Mouse (Mus musculus) liver, embryonic 12.5 days (tissue): ENCODE results near the gene Tomm40. TPM values are rescaled to one million over a fixed set of nuclear protein-coding genes. Genes with fewer than 3 reads are reported as not detected.

Source experiments
- ATAC-seq: fragments of 200-750 bp; cut with Nextera tagmentation; 2 replicates; pipeline ENCODE4 v1.8.0; 2017; ENCODE audit warnings: moderate number of reproducible peaks, mild to moderate bottlenecking, moderate library complexity
- H3K27ac ChIP-seq: fragments of 300-500 bp; sonication (generic); 2 replicates; pipeline ENCODE4 v1.5.1; 2016; ENCODE audit warnings: mild to moderate bottlenecking
- H3K27me3 ChIP-seq: fragments of 300-500 bp; sonication (generic); replicated peaks from 2 replicates; pipeline ENCODE4 v1.6.1; 2016; ENCODE audit warnings: mild to moderate bottlenecking, moderate library complexity
- H3K36me3 ChIP-seq: fragments of 300-500 bp; sonication (generic); 2 replicates; pipeline ENCODE4 v1.6.1; 2016; ENCODE audit warnings: mild to moderate bottlenecking, moderate library complexity
- H3K4me1 ChIP-seq: fragments of 300-500 bp; sonication (generic); 2 replicates; pipeline ENCODE4 v1.6.1; 2016
- H3K4me2 ChIP-seq: fragments of 300-500 bp; sonication (generic); 2 replicates; pipeline ENCODE4 v1.6.1; 2016; ENCODE audit warnings: mild to moderate bottlenecking, moderate library complexity
- H3K4me3 ChIP-seq: fragments of 300-500 bp; sonication (generic); 2 replicates; pipeline ENCODE4 v1.5.1; 2016; ENCODE audit warnings: mild to moderate bottlenecking, moderate library complexity
- H3K9ac ChIP-seq: fragments of 300-500 bp; sonication (generic); 2 replicates; pipeline ENCODE4 v1.6.1; 2016; ENCODE audit warnings: mild to moderate bottlenecking, moderate library complexity
- H3K9me3 ChIP-seq: fragments of 300-500 bp; sonication (generic); replicated peaks from 2 replicates; pipeline ENCODE4 v1.6.1; 2016; ENCODE audit warnings: mild to moderate bottlenecking, moderate library complexity
- WGBS: fragments of 180-500 bp; shearing (Covaris S2); methylation state at CpG from one replicate; pipeline ENCODE4 v1.1.7; 2016; ENCODE audit not compliant: insufficient replicate concordance; 5-methylcytosine and 5-hydroxymethylcytosine counted together
- polyA plus RNA-seq: library from polyadenylated mRNA; unstranded; fragments of >200 nt; fragmentation: Nextera tagmentation; extraction: Ambion mirVana; gene quantifications from 2 replicates; pipeline ENCODE4 v1.2.1, GENCODE M21; 2016

Gene Tomm40
- polyA plus RNA-seq, 1 experiment from 2014 or later, result 207 TPM

- Histone ChIP-seq H3K4me2 (0 out of 2 replicates have a peak overlapping the region, but pooled peaks have one; percentile 84), H3K4me1 (peaks cover 38% of the 10 kb centered on the region), H3K4me3 (no peak overlapping the region), H3K27ac (no peak overlapping the region), H3K9ac (no peak overlapping the region), H3K36me3 (peaks cover 49% of the 10 kb centered on the region), H3K27me3 (no peaks in the 10 kb centered on the region), H3K9me3 (no peaks in the 10 kb centered on the region; the same call in 1 of the 2 replicates)
- 54% methylated on average over 4 of the region's 4 CpGs for WGBS
- ATAC-seq, result no peak
Observed at GRCm38 (mm10) chr7:19717346-19717745, 2.1 kb upstream of the Tomm40 start.

- peak overlapping the region; percentile 84 for H3K4me2 ChIP-seq
- 86% methylated on average over 2 of the region's 2 CpGs for WGBS
- H3K27me3 ChIP-seq, result no peaks in the 10 kb centered on the region
- peaks cover 37% of the 10 kb centered on the region for H3K4me1 ChIP-seq
- H3K4me3 ChIP-seq, result peak overlapping the region; percentile 62
- no peaks in the 10 kb centered on the region; the same call in 1 of the 2 replicates for H3K9me3 ChIP-seq
- no peak for ATAC-seq
- peaks cover 54% of the 10 kb centered on the region for H3K36me3 ChIP-seq
- peak overlapping the region; percentile 64 for H3K9ac ChIP-seq
- H3K27ac ChIP-seq, result peak overlapping the region; percentile 90; the same call in 1 of the 2 replicates
Observed at GRCm38 (mm10) chr7:19716822-19717221, 1.6 kb upstream of the Tomm40 start.

GRCm38 (mm10) chr7:19716055-19716682 lies 931 bp upstream of the Tomm40 start:
- H3K9ac ChIP-seq, result peak overlapping the region; percentile 64

GRCm38 (mm10) chr7:19714836-19715235 lies 402 bp downstream of the Tomm40 start:
- H3K4me1 ChIP-seq, result peaks cover 37% of the 10 kb centered on the region
- H3K9ac ChIP-seq, result peak overlapping the region; percentile 89
- H3K4me2 ChIP-seq, result peak overlapping the region; percentile 96
- peak overlapping the region; percentile 80 for H3K27ac ChIP-seq
- H3K36me3 ChIP-seq, result peaks cover 57% of the 10 kb centered on the region
- H3K27me3 ChIP-seq, result no peaks in the 10 kb centered on the region
- no peak for ATAC-seq
- peak overlapping the region; percentile 98 for H3K4me3 ChIP-seq
- H3K9me3 ChIP-seq, result no peaks in the 10 kb centered on the region
- under 1% methylated on average over 39 of the region's 39 CpGs for WGBS

More at GRCm38 (mm10) chr7:19716055-19716682, 931 bp upstream of the Tomm40 start:
- H3K27me3 ChIP-seq, result no peaks in the 10 kb centered on the region
- WGBS, result 6% methylated on average over 18 of the region's 18 CpGs
- peaks cover 37% of the 10 kb centered on the region for H3K4me1 ChIP-seq
- peak overlapping the region; percentile 84 for H3K4me2 ChIP-seq
- peaks cover 55% of the 10 kb centered on the region for H3K36me3 ChIP-seq
- H3K27ac ChIP-seq, result peak overlapping the region; percentile 90
- H3K4me3 ChIP-seq, result peak overlapping the region; percentile 62
- no peaks in the 10 kb centered on the region; the same call in 1 of the 2 replicates for H3K9me3 ChIP-seq
- ATAC-seq, result no peak

- peak overlapping the region; percentile 98 for H3K4me3 ChIP-seq
- no peaks in the 10 kb centered on the region for H3K9me3 ChIP-seq
- ATAC-seq, result no peak
- H3K27ac ChIP-seq, result no peak overlapping the region
- H3K9ac ChIP-seq, result no peak overlapping the region
- H3K4me2 ChIP-seq, result peak overlapping the region; percentile 96
- H3K4me1 ChIP-seq, result peaks cover 37% of the 10 kb centered on the region
- H3K36me3 ChIP-seq, result peaks cover 61% of the 10 kb centered on the region
- H3K27me3 ChIP-seq, result no peaks in the 10 kb centered on the region
- WGBS, result 77% methylated on average over 9 of the region's 9 CpGs
Observed at GRCm38 (mm10) chr7:19713598-19713997, 1.6 kb downstream of the Tomm40 start.

GRCm38 (mm10) chr7:19713196-19713595 lies 2.0 kb downstream of the Tomm40 start:
- H3K9ac ChIP-seq, result no peak overlapping the region
- peaks cover 61% of the 10 kb centered on the region for H3K36me3 ChIP-seq
- H3K27ac ChIP-seq, result 0 out of 2 replicates have a peak overlapping the region, but pooled peaks have one; percentile 30
- H3K9me3 ChIP-seq, result no peaks in the 10 kb centered on the region
- peaks cover 37% of the 10 kb centered on the region for H3K4me1 ChIP-seq
- no peak for ATAC-seq
- peak overlapping the region; percentile 96; the same call in 1 of the 2 replicates for H3K4me2 ChIP-seq
- WGBS, result 47% methylated on average over 4 of the region's 4 CpGs
- peak overlapping the region; percentile 98; the same call in 1 of the 2 replicates for H3K4me3 ChIP-seq
- no peaks in the 10 kb centered on the region for H3K27me3 ChIP-seq

- Histone ChIP-seq H3K4me2 (no peak overlapping the region), H3K9me3 (no peaks in the 10 kb centered on the region), H3K36me3 (peaks cover 69% of the 10 kb centered on the region), H3K9ac (no peak overlapping the region), H3K27me3 (no peaks in the 10 kb centered on the region), H3K4me3 (no peak overlapping the region), H3K27ac (no peak overlapping the region), H3K4me1 (peaks cover 37% of the 10 kb centered on the region)
- no peak for ATAC-seq
- WGBS, result 75% methylated on average over 4 of the region's 4 CpGs
Observed at GRCm38 (mm10) chr7:19712414-19712813, 2.8 kb downstream of the Tomm40 start.

- H3K27ac ChIP-seq, result no peak overlapping the region
- H3K36me3 ChIP-seq, result peaks cover 83% of the 10 kb centered on the region
- no peak overlapping the region for H3K4me2 ChIP-seq
- no peaks in the 10 kb centered on the region for H3K27me3 ChIP-seq
- H3K9ac ChIP-seq, result no peak overlapping the region
- peaks cover 24% of the 10 kb centered on the region for H3K4me1 ChIP-seq
- H3K4me3 ChIP-seq, result no peak overlapping the region
- ATAC-seq, result no peak
- 85% methylated on average over 10 of the region's 10 CpGs for WGBS
- H3K9me3 ChIP-seq, result no peaks in the 10 kb centered on the region
Observed at GRCm38 (mm10) chr7:19710650-19711049, 4.6 kb downstream of the Tomm40 start.

- no peak overlapping the region for H3K4me2 ChIP-seq
- H3K27me3 ChIP-seq, result no peaks in the 10 kb centered on the region
- no peak for ATAC-seq
- no peak overlapping the region for H3K4me3 ChIP-seq
- H3K36me3 ChIP-seq, result peaks cover 88% of the 10 kb centered on the region
- H3K27ac ChIP-seq, result no peak overlapping the region
- H3K9me3 ChIP-seq, result no peaks in the 10 kb centered on the region
- peaks cover 30% of the 10 kb centered on the region for H3K4me1 ChIP-seq
- 86% methylated on average over 7 of the region's 7 CpGs for WGBS
- H3K9ac ChIP-seq, result no peak overlapping the region
Observed at GRCm38 (mm10) chr7:19705271-19705670, 10.0 kb downstream of the Tomm40 start.

- no peak for ATAC-seq
- H3K27ac ChIP-seq, result no peak overlapping the region
- H3K4me1 ChIP-seq, result peaks cover 38% of the 10 kb centered on the region
- no peak overlapping the region for H3K4me3 ChIP-seq
- H3K9ac ChIP-seq, result no peak overlapping the region
- H3K4me2 ChIP-seq, result no peak overlapping the region
- WGBS, result 75% methylated on average over 4 of the region's 4 CpGs
- H3K9me3 ChIP-seq, result no peaks in the 10 kb centered on the region
- H3K27me3 ChIP-seq, result no peaks in the 10 kb centered on the region
- peaks cover 82% of the 10 kb centered on the region for H3K36me3 ChIP-seq
Observed at GRCm38 (mm10) chr7:19704475-19704874, 10.8 kb downstream of the Tomm40 start.

GRCm38 (mm10) chr7:19702859-19703555 lies 12.2 kb downstream of the Tomm40 start:
- no peak overlapping the region for H3K9ac ChIP-seq
- ATAC-seq, result no peak

More at GRCm38 (mm10) chr7:19702859-19703555, 12.2 kb downstream of the Tomm40 start:
- Histone ChIP-seq H3K9me3 (no peaks in the 10 kb centered on the region), H3K4me3 (no peak overlapping the region), H3K27me3 (0 out of 2 replicates have a peak, but pooled peaks cover 2% of the 10 kb centered on the region), H3K4me1 (peaks cover 52% of the 10 kb centered on the region), H3K27ac (no peak overlapping the region), H3K4me2 (no peak overlapping the region), H3K36me3 (peaks cover 68% of the 10 kb centered on the region)
- 79% methylated on average over 16 of the region's 16 CpGs for WGBS
